Mouse (Mus musculus): Measurements from ENCODE around the gene Tomm22. TPM values are rescaled to one million over a fixed set of nuclear protein-coding genes. Genes with fewer than 3 reads are reported as not detected.
"Not testable (repeated sequence)": the region's sequence is repeated elsewhere in the genome, so short reads cannot be mapped to it uniquely, and the experiment has no call there.

Tomm22 gene
- total RNA-seq (2022): 100 to 1,000 TPM in 2 of 4 experiments, 10 to 100 TPM in 2; 95.5 to 120 (median 105) TPM

DNA sequence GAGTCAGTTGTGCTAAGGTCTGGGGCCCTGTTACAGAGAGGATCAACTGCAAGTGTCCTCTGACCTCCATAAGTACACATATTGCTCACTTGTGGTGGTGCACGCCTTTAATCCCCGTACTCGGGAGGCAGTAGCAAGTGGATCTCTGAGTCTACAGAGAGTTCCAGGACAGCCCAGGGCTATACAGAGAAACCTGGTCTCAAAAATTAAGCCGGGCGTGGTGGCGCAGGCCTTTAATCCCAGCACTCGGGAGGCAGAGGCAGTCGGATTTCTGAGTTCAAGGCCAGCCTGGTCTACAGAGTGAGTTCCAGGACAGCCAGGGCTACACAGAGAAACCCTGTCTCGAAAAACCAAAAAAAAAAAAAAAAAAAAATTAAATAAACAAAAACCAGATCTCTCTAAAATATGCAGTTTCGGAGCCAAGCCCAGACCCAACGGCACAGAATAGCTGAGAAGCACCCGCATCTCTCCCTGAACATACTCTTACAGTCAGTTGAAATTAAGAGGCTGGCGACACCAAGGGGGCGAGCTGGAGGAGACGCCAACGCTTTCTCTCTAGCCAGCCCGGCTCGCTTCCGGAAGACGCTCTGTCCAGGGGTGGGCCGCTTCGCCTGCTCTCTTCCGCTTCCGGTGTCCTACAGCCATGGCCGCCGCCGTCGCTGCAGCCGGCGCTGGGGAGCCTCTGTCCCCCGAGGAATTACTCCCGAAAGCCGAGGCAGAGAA lies at the start of gene Tomm22:
Gene Tomm22, plus strand, starts transcription at position 613 of the 723 bp plus-strand sequence.
- peak; percentile 84 for DNase-seq

DNA sequence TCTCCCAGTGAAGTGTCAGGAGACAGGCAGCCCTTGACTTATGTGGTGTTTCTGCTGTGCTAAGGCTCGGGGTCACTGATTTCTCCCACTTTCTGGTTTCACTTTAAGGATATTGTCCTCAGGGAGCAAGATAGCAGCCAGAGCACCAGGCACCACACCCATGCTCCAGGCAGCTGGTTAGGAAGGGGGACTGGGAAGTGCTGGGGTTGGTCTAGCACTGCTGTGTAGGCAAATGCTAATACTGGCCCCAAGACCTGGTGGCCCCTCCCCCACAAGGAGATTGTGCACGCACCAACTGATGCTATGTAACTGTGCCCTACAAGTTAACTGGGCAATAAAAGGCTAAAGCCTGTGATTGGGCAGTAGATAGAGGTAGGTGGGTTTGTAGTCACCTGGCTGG lies 40.2 kb upstream of the Tomm22 start:
- no peak for DNase-seq

DNA sequence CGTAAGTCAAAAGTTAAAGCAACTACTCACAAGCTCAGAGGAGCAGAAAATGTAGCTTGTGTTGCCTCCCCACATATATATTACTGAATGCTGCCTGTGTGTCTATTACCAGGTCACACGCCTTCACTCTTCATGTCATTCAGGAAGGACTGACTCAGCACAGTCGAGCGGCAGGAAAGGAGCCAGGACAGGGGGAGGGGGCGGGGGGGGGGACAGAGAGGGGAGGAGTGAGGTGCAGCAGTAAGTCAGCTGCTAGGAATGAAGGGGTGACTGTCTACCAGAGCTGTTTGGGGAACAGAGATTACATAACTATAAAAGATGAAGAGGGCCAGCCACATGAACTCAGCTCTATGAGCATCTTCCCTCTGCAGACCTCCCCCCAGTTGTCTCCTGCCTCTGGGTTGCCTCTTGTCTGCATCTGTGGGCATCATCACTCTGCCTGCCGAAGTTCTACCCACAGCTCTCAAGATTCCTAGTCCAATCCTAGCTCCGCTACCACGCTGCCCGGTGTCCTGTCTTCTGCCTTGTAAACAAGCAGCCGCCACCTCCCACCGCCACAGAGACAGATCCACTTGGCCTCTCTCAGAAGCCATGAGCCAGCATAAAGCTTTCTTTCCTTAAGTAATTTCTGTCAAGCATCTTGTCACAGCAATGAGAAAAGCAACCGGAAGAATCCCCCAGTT lies 29.4 kb upstream of the Tomm22 start:
- no peak for DNase-seq

DNA sequence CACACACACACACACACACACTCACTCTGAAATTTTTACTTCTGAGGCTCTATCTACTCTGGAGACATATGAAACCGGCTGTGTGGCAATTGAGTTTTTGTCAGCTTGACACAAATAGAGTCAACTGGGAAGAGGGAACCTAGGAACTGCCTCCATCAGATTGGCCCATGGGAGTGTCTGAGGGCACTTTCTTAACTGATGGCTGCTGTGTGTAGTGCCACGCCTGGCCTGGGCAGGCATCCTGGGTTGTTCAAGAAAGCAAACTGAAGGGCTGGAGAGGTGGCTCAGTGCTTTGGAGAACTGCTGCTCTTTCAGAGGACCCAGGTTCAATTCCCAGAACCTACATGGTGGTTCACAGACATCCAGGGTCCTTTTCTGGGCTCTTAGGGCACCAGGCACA lies 25.2 kb upstream of the Tomm22 start:
- no peak for DNase-seq

DNA sequence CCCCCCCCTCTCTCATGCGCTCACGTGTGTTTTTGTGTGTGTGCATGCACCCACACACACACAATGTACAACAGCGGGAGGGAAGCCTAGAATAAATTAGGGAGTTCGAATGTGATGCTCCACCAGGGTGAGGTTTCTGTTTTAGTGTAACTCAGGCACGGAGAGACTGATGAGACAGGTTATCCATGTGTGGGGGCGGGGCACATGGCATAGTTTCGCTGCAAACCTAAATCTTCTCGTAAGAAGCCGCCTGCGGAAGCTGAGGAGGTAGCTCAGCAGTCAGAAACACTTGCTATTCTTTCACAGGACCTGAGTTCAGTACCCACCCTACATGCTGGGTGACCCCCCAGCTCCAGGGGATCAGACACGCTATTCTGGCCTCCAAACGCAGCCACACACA lies 22.5 kb upstream of the Tomm22 start:
- no peak for DNase-seq

DNA sequence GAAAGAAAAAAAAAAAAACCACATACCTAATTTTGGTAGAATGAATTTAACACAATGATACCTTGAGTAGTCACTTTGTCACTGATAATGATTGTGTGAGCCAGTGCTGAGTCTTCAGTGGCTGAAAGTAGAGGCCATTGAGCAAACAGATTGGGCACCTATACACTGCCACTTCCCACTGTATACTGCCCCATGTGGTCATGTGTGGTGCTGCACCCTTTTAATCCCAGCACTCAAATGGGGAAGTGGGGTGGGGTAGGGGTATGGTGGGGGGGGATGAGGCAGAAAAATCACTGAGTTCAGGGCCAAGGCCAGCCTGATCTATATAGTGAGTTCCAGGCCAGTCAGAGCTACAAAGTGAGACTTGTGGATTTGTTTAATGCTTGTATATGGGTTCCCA lies 20.1 kb upstream of the Tomm22 start:
- DNase-seq: no peak

DNA sequence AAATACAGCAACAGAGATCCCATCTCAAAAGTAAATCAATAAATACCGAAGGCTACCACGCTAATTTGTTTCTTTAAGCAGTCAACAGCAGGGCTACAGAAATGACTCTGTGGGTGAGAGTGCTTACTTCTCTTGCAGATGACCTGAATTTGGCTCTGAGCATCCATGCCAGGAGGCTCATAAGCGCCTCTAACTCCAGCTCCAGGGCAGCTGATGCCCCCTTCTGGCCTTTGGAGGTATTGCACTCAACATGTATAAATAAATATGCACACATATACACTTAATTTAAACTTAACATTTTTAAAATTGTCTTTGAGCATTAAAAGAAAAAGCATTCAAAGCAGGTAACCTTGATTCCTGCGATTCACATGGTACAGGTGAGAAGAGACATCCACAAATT lies 19.2 kb upstream of the Tomm22 start:
- no peak for DNase-seq

DNA sequence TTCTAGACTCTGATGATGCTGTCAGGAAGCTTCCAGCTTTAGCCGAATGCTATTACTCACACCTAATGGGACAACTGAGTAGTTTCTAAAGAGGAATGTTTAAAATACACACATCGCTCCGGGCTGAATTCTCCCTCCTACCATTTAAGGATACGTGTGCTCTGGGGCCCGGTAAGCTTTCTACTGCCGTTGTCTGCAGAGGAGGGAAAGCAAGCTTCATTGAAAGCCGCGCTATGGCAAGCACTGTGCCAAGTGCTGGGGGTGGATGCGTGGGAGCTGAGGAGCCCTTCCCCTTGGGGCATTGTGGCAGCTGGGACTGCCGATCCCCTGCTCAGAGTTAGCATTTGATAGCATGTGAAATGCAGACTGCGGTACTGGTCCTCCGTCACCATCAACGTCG lies 14.2 kb upstream of the Tomm22 start:
- DNase-seq: no peak

DNA sequence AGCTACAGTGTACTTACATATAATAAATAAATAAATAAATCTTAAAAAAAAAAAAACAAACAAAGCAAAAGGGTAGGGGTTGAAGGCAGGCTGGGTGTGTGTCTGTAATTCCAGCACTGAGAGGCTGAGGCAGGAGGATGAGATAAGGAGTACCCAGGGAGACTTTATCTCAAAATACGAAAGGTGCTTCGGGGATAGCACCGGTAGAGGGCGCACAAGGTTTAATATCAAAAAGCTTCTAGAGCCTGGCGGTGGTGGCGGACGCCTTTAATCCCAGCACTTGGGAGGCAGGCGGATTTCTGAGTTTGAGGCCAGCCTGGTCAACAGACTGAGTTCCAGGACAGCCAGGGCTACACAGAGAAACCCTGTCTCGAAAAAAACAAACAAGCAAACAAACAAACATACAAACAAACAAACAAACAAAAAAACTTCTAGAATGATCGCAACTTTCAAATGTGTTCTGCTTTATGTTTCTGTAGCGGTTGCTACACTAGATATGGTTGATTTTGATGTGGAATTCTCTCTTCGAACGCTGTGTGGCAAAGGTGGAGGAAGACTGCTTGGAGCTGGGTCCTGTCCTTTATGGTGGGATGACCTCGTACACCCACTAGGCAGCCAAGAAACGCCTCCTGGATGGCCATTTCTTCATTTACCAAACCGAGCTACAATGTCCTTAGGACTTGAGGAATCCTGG lies 12.7 kb upstream of the Tomm22 start:
- peak; percentile 70 for DNase-seq

DNA sequence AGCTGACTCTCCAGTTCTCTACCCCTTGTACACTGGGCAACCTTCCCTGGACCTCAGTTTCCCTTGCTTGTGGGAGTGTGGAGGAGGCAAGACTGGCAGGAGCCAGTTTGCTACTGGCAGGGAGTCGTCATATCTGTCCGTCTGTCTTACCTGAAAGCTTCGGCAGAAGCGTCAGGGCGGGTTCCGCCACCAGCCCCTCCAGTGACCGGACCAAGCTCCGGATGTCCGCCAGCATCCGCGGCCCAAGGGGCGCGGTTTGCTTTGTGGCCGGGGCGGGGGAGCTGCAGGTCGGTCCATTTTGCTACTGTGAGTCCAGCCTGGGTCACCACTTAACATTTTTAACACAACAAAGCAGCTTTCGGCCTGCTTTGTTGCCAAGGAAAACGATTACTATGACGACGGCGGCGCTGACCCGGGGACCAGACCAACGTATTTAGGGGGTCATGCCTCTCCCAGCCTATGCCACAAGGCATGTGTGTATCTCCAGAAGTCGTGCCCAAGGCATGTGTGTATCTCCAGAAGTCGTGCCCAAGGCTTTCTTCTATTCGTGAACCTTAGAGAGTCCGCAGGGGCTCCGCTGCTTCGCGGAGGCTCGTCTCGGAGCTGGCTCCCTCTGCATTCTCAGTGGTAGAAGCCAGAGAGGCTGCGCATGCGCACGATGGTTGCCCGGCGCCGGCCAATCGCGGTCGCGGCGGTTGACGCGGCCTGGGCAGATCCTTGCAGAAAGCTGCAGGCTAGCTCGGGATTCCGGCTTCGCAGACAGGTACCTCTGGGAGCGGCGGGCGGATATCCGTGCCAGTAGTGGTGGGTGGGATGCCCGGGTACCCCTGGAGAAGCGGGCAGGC lies 11.9 kb upstream of the Tomm22 start, which contains the start of the genes Fam227a and Cby1:
Gene Fam227a, minus strand, starts transcription at position 426 of the 845 bp plus-strand sequence.
Gene Cby1, plus strand, starts transcription at position 669 of the 845 bp plus-strand sequence.
- DNase-seq: peak; percentile 89

DNA sequence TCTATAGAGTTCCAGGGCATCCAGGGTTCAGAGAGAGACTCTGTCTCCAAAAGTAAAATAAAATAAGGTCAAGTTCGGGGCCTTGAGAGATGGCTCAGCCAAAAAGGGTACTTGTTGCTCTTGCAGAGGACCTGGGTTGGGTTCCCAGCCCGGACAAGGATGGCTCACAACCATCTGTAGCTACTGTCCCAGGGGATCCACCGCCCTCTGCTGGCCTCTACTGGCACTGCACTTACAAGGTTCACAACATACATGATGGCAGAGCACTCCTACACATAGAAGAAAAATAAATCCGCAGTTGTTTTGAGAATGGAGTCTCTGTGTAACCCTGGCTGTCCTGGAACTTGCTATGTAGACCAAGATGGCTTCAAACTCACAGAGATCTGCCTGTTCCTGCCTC lies 8.8 kb upstream of the Tomm22 start:
- DNase-seq: no peak

DNA sequence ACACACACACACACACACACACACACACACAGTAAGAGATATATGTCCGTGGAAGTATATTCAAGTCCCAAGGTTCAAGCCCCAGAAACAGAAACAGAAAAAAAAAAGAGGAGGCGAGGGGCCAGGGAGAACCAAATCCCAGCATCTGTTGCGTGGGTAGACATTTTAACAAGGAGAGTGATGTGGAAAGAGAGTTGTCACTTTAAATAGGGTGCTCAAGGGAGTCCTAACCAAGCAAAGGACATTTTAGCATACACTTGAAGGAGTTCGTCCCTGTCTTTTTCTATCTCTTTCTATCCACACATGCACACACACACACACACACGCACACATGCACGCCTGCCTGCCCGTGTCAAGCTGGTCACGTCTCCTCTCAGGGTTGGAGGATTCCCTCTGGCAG lies 6.0 kb upstream of the Tomm22 start:
- no peak for DNase-seq

DNA sequence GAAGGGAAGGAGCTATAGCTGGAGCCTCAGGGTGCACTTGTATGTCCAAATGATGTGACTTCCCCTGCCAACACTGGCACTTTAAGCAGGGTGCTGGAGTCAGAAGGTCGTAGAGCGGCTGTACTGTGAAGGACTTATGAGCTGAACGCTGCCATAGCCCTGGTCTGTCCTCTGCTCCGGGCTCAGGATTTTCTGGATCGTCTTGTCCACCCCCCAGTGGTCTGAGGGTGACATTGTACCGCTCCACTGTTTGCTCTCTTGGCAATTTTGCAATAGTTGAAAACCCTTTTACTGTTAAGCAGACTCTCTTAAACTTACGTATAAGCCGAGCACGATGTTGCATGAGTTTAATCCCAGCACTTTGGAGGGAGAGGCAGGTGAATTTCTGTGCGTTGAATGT lies 1.5 kb upstream of the Tomm22 start:
- no peak for DNase-seq

DNA sequence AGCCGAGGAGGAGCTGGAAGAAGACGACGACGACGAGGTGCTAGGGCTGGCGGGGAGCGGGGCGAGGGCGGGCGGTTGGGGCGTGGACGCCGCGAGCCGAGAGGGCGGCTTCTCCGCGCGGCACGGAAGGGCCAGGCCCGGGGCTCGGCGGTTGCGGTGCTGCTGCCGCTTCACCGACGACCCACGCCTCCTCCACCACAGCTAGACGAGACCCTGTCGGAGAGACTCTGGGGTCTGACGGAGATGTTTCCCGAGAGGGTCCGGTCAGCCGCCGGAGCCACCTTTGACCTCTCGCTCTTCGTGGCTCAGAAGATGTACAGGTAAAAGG lies 275 bp downstream of the Tomm22 start:
- DNase-seq: no peak

DNA sequence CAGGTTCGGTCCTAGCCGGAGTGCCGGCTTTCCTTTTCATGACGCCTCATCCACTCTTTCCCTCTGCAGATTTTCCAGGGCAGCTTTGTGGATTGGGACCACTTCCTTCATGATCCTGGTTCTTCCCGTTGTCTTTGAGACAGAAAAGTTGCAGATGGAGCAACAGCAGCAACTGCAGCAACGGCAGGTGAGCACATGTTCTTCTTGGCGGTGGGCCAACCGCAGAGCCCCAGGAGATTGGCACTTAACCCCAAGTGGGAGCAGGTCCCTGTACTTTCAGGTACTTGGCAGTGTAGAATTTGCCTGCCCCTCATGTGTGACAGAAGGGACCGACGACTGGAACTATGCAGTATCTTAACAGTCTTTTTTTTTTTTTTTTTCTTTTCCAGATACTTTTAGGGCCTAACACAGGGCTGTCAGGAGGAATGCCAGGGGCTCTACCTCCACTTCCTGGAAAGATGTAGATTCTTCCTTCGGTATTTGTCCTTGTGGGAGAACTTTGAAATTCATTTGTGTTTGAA lies 1.2 kb downstream of the Tomm22 start:
- DNase-seq: not testable (repeated sequence)

DNA sequence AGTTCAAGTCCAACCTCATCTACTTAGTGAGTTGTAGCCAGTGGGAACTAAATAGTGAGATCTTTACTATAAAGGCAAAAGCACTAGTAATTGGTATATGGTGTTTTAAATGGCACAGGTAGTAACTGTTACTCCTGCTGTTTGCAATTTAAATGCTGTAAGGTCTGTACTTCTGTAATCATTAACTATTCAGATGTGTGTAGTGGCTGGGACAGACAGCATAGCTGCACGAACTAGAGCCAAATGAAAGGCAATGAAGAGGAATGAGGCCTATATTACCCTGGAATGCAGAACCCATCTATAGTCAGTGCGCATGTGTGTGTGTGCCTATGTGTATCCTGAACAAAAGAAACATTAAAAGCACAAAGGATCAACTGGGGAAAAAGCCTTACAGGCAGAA lies 7.3 kb downstream of the Tomm22 start:
- no peak for DNase-seq

DNA sequence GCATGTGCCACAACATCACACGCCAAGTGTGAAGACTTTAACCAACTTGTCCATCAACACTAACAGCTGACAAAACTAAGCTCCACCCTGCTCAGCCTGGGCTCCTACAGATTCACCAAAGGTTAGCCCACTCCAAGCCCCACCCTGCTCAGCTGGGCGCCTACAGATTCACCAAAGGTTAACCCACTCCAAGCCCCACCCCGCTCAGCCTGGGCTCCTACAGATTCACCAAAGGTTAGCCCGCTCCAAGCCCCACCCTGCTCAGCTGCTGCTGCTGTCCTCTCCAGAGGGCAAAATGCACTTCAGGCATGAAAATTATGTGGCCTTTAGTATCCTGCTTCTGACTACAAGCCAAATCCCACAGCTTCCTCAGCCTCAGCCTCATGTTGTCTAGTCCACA lies 11.3 kb downstream of the Tomm22 start:
- DNase-seq: no peak

DNA sequence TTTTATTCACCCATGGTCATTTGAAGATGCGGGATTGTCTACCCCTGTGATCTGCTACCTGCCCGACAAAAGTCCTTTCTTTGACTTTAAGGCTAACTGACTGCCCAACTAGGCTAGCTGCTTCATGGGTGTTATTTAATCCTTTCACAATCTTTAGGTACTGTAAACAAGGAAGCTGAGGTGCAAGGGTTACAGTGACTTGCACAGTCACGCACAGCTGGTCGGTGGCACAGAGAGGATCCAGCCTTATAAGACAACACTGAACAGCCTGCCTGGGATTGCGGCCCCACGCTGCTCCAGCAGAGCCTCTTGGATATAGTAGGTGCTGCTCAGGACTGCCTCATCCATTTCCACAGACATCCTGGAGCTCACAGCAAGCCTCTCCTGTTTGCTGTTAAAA lies 12.5 kb downstream of the Tomm22 start:
- DNase-seq: no peak

DNA sequence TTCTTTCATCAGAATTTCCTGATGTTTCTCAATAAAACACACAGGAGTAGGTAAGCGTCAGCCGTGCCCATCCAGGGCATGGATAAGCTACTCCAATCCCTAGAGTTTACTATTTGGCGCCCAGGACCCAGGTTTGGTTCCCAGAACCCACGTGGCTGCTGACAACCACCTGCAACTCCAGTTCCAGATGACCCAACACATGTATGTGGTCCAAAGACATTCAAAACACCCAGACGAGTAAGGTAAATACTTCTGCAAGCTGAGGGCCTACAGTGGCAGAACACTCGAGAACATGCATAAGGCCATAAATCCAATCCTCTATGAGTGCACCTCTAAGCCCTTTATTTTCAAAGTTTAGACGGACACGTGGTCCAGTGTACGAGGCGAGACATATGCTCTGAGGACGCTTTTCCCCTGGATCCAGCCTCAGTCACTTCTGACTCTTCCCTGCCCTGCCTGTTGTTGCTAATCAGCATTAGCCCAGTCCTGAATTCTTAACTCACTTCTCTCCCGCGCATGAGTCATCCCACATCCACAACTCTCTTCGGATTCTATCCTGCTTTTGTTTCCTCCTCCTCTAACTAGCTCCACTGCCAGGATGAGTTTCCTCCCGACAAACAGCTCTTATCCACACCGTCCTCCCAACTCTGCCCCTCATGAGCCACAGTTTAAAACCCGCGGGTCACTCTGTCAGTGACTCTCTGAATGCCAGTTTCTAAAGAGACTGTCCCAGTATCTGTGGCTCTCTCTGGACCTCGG lies 13.2 kb downstream of the Tomm22 start:
- no peak for DNase-seq

DNA sequence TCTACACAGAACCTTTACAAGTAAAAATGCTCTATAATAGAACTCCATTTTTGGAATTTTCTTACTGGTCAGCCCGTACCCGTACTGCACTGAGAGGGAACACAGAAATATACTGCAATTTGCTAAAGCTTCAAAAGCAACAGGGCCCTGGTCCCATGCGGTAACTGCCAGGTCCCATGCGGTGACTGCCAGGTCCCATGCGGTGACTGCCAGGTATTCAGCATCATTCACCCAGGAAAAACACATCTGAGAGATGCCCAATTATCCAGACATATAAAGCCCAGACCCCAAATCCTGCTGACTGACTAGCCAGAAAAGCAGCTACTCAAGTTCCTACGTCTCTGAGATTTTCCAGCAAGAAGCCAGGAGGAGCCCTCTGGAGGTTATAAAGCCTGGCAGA lies 14.0 kb downstream of the Tomm22 start:
- no peak for DNase-seq

DNA sequence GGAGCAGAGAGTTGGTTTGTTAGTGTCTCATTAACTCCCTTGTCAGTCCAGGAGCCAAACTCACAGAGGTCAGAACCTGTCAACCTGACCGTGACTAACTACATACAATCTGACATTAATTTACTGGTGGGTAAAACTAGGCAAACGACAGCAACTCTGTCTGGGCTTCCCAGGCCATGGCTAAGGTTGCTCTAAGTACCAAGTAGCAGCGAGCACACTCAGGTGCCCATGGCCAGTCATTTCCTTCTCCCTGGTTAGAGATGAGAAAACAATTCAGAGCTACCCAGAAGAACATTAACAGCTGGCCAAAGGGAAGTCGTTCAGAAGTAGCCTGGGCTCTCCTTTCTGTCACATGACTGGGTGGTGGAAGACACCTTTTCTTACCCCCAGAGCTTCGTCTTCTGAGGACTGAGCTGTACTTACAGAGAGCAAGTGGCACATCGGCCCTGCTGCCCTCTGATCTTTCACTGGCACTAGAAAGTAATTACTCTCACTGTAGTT lies 14.5 kb downstream of the Tomm22 start:
- no peak for DNase-seq
